Mouse (Mus musculus) embryonic fibroblast, embryonic 13.5 days (primary cell): ENCODE results near the gene Rock2.

Source experiments
- CTCF ChIP-seq: IDR thresholded peaks from 2 replicates; pipeline ENCODE4 v1.5.1; 2011; ENCODE audit warnings: mild to moderate bottlenecking, control low read depth, low read length, moderate library complexity, borderline replicate concordance; ENCODE audit not compliant: insufficient read depth
- POLR2A ChIP-seq: IDR thresholded peaks from 2 replicates; pipeline ENCODE4 v1.6.1; 2011; ENCODE audit warnings: low read depth, mild to moderate bottlenecking, control low read depth, low read length, moderate library complexity

DNA sequence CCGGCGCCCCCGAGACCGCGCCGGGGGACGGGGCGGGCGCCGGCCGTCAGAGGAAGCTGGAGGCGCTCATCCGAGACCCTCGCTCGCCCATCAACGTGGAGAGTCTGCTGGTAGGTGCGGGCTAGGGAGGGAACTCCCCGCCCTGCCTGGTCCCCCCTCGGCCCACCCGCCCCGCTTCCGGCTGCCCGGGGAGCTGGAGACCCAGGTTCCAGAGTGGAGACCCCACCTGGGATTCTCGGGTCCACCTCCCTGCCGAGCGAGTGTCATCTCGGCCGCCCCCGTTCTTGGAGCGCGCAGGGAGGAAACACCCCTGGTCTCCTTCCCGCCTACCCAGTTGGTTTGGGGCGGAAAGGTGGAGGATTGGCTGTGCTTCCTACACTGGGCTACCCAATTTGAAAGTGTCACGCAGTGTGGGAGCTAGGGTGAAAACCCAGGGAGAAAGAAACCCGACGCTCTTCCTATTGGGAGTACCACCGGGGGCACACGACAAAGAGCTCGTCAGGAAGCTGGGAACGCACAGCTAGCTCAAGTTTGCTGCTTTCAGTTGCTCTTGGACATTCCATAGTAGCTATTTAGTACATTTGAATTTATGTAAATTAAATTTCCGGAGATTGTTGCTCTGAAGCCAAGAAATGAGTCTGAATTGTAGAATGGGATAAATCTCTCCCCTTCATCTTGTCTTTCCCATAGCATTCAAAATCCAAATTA lies 680 bp downstream of the Rock2 start:
- TF ChIP-seq CTCF (no peak), POLR2A (peak; percentile 27; the same call in 1 of the 2 replicates)
